Mouse (Mus musculus) mouse embryonic stem cell (cell line): Measurements from ENCODE around the gene Rhof.

ENCODE experiments used
- in situ Hi-C, 2 experiments: fragments of 300-500 bp; cut with MboI; formaldehyde crosslinking; loops; 1 replicate in 1 of 2; 3 replicates in 1 of 2; pipeline ENCODE4 v1.14.3; 2019 to 2020; ENCODE audit warnings: low sequenced_read_pairs in 2 of 2, low pct_unique_long_range_greater_than_20kb in 1 of 2, mixed read lengths in 1 of 2; ENCODE audit not compliant: unreplicated experiment in 1 of 2

Rhof gene

GRCm38 (mm10) chr5:123150641-123151040, 18.1 kb upstream of the Rhof start:
- in situ Hi-C loops: no loop called here

GRCm38 (mm10) chr5:123149451-123150400, 17.2 kb upstream of the Rhof start:
- in situ Hi-C loops: no loop called here

GRCm38 (mm10) chr5:123148073-123148722, 15.7 kb upstream of the Rhof start:
- in situ Hi-C loops: no loop called here

GRCm38 (mm10) chr5:123147569-123147968, 15.1 kb upstream of the Rhof start:
- in situ Hi-C loops: no loop called here

GRCm38 (mm10) chr5:123146357-123146756, 13.9 kb upstream of the Rhof start:
- in situ Hi-C loops: no loop called here

- in situ Hi-C loops: no loop called here
Measured at GRCm38 (mm10) chr5:123144746-123145590, 12.5 kb upstream of the Rhof start.

GRCm38 (mm10) chr5:123143971-123144745, 11.7 kb upstream of the Rhof start:
- in situ Hi-C loops: no loop called here

GRCm38 (mm10) chr5:123143251-123143970, 10.9 kb upstream of the Rhof start:
- in situ Hi-C loops: no loop called here

- in situ Hi-C loops: no loop called here
Measured at GRCm38 (mm10) chr5:123142161-123143157, 10.0 kb upstream of the Rhof start, which contains the start of gene Setd1b. Gene Setd1b, plus strand, starts transcription at chr5:123142193.

GRCm38 (mm10) chr5:123141555-123142160, 9.2 kb upstream of the Rhof start:
- in situ Hi-C loops: no loop called here

- in situ Hi-C loops: no loop called here
Measured at GRCm38 (mm10) chr5:123140694-123141554, 8.4 kb upstream of the Rhof start.

GRCm38 (mm10) chr5:123139722-123140627, 7.5 kb upstream of the Rhof start:
- in situ Hi-C loops: no loop called here

GRCm38 (mm10) chr5:123138953-123139721, 6.6 kb upstream of the Rhof start:
- in situ Hi-C loops: no loop called here
